Mouse (Mus musculus) lung, postnatal 14 days (tissue): Measurements from ENCODE around the gene Helz.
"Not testable (repeated sequence)": the region's sequence is repeated elsewhere in the genome, so short reads cannot be mapped to it uniquely, and the experiment has no call there.

Source experiments
- DNase-seq: peaks from one replicate; pipeline ENCODE4 v3.0.0; 2021

Gene Helz

GRCm38 (mm10) chr11:107547351-107548203 lies at the start of gene Helz:
Helz (plus strand) TSS chr11:107547930.
- peak; percentile 73 for DNase-seq

DNA sequence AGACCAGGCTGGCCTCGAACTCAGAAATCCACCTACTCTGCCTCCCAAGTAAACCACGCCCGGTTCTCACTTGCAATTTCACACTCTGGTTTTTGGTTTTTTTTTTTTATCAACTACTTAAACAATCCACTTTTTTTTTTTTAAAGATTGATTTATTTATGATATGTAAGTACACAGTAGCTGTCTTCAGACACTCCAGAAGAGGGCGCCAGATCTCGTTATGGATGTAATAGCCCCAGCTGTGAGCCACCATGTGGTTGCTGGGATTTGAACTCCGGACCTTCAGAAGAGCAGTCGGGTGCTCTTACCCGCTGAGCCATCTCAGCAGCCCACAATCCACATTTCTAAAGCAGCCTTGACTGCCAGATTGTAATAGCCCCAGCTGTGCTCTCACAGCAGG lies 44.9 kb upstream of the Helz start:
- DNase-seq: no peak

- DNase-seq: not testable (repeated sequence)
These were observed 43.4 kb upstream of the Helz start for GRCm38 (mm10) chr11:107504364-107504763.

GRCm38 (mm10) chr11:107506260-107506659 lies 41.5 kb upstream of the Helz start:
- no peak for DNase-seq

DNA sequence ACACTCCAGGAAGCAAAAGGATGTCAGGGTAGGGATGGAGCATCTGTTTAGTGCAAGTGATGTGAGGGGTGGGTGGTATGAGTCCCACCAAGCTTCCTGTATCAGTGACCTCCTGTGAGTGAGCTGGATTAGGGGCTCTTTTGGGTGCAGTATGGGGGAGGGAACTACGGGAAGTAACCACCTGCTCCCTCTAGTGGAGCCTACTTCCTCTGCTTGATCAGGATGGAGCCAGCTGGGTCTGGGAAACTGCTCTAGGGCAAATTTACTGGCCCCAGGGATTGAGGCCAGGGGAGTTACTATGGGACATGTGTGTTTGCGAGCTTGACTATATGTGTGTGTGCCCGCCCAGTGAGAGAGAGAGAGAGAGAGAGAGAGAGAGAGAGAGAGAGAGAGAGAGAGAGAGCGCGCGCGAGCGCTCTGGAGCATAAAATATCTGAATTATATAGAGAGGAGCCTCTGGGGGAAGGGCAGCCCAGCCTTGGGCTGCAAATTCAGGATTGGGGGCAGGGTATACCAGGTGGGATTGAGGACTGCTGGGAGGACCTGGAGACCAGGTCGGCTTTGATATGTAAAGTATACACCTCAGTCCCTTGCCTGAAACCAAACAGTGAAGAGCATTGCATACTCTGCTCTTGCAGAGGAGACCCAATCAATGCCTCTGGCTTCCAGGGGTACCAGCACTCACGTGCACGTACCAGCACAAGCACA lies 37.9 kb upstream of the Helz start:
- DNase-seq: no peak

DNA sequence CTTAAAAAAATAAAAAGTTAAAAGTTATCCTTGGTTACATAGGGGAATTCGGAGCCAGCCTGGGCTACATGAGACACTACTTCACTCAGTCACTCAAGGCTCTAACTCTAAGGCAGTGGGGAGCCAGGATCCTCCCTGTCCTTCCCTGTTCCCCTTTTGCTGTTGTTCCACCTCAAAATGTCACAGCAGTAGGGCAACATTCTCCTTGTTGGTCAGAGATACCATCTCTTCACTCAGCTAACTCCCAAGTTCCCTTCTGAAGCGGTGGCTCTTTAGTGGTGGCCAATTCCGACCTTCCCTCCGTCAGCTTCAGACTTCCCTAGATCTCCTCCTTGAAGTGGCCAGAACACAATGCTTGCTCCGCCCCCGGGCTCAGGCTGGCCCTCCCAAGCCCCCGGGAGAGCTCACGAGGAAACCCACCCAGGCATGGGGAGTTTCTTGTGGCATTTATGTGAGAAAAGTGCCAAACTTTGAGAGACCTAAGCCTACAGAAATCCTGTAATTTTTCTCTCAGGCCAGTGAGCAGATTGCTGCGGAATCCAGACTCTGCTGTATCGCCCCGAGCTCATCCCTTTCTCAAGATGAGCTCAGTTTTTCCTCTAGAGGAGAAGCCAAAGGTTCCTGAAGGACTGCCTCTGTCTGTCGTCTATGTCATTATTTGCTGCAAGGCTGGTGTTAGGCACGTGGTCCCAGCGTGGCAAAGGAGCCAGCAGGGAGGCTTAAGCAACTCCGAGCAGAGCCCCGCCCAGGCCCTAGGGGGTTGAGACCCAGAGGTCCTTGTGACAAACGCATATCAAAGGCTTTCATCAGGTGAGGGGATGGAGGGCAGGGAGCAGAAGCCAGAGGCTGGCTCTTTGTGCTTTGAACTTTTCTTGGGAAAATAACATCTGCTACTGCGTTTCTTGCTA lies 37.1 kb upstream of the Helz start:
- DNase-seq: peak; percentile 44

DNA sequence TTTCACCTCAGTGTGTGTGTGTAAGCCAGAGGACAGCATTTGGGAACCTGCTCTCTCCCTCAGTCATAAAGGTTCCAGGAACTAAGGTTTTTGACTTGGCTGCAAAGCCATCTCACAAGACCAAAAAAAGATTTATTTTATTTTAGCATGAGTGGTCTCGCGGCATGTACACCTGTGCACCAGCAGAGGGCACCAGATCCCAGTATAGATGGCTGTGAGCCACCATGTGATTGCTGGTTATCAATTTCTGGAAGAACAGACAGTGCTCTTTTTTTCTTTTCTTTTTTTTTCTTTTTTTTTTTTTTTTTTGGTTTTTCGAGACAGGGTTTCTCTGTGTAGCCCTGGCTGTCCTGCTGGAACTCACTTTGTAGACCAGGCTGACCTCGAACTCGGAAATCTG lies 35.8 kb upstream of the Helz start:
- DNase-seq: peak; percentile 78

GRCm38 (mm10) chr11:107513047-107513446 lies 34.7 kb upstream of the Helz start:
- no peak for DNase-seq

GRCm38 (mm10) chr11:107516387-107516786 lies 31.3 kb upstream of the Helz start:
- no peak for DNase-seq

- no peak for DNase-seq
These were observed 28.9 kb upstream of the Helz start for GRCm38 (mm10) chr11:107518645-107519429.

DNA sequence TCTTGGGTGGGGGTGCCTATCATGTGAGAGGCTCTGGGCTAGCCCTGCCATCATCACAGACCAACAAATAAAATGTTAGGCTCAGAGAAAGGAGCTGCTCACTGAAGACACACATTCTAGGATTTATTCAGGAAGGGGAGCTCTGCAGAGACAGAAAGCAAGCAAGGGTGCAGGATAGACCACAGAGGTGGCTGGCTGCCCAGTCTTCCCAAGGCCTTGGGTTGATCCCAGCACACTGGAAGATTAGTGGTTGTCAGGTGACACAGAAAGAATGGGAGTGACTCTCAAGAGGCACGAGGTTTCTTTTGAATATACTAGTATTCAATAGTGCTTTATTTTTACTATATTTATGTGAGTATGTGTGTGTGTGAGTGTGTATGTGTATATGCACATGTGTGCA lies 26.6 kb upstream of the Helz start:
- DNase-seq: no peak

- no peak for DNase-seq
These were observed 22.8 kb upstream of the Helz start for GRCm38 (mm10) chr11:107524966-107525365.

DNA sequence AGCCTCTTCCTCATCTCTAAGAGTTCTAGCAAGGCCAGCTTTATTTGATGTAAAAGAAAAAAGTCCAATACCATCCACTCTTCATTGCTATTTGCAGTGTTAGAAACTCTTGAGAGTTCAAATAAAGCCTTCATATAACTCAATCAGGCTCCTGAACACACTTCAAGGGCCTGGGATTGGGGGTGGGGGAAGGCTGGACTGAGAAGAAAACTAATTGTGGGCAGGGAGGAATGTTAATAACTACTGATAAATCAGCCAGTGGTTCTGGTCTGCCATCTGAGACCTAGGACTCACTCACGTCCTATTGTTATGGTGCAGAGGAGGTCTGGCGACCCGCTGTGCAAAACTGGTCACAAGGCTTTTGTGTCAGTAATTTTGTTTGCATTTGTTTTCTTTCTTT lies 20.1 kb upstream of the Helz start:
- no peak for DNase-seq

GRCm38 (mm10) chr11:107529320-107529719 lies 18.4 kb upstream of the Helz start:
- DNase-seq: peak; percentile 31

DNA sequence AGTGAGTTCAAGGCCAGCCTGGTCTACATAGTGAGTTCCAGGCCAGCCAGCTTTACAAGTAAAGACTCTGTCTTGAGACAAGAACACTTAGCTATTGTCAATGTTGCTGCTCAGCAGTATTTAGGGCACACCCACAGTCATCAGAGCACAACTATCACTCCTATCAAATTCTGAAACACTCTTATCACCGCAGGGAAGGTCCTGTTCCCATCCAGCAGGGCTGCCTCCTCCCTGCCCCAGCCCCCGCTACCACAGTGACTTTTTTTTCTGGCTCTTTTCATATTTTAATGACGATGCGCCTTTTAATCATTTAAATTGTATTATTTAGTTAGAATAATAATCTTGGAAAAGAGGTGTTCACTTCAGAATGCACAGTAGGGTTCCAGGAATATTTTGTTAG lies 16.3 kb upstream of the Helz start:
- no peak for DNase-seq

GRCm38 (mm10) chr11:107532271-107532670 lies 15.5 kb upstream of the Helz start:
- no peak for DNase-seq

DNA sequence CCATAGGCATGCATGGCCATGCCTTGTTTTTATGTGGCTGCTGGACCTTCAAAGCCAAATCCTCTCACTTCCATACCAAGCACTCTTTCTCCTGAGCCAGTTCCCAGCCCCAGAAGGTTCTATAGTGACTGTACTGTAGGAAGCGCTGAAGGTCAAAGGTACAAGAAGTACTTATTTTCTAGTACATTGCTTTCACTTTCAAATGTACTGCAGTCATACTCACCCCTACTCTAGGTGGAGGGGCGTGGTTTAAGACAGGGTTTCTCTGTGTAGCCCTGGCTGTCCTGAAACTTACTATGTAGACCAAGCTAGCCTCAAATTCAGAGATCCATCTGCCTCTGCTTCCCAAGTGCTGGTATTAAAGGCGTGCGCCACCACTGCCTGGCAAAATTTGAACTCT lies 8.7 kb upstream of the Helz start:
- DNase-seq: no peak

- DNase-seq: no peak
These were observed 7.4 kb upstream of the Helz start for GRCm38 (mm10) chr11:107540339-107540738.

- peak; percentile 14 for DNase-seq
These were observed 1.8 kb upstream of the Helz start for GRCm38 (mm10) chr11:107545747-107546476.

- DNase-seq: peak; percentile 38
These were observed 946 bp upstream of the Helz start for GRCm38 (mm10) chr11:107546667-107547301.
